Mouse (Mus musculus): Measurements from ENCODE around the gene Ndufb6.
A peak's percentile ranks its signal among the peaks of the same experiment; 100 is the strongest.

Gene Ndufb6

DNA sequence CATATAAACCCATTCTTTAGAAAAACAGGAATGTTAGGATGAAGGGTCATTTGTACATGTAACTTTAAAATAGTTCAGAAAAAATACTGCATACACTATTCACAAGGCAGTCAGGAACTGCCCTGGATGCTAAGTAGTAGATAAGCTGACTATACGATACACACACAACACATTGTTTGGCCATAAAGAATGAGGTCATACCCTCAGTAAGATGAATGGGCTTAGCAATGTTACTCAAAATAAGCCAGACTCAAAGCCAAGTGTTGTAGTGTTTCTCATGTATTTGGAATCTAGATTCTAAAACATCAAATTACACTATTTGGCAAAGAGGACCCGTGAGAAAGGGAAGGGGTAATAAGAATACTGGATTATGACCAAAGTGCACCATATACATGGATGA lies 25.5 kb downstream of the Ndufb6 start:
- DNase-seq, result no peak

DNA sequence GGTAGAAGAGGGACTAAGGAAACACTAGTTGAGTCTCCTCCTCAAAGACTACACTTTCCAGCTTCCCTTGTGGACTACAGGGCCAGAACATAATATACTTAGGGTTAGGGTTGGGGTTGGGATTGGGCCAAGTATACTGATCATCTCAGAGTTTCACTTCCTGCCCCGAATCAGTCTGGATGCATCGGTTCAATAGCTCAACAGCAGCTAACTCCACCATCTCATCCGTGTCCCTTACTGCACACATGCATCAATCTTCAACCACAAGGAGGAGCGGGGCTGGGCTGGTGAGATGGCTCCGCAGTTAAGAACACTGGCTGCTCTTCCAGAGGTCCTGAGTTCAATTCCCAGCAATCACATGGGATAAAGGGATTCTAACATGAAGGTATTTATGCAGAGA lies 28.2 kb downstream of the Ndufb6 start:
- DNase-seq, result no peak

DNA sequence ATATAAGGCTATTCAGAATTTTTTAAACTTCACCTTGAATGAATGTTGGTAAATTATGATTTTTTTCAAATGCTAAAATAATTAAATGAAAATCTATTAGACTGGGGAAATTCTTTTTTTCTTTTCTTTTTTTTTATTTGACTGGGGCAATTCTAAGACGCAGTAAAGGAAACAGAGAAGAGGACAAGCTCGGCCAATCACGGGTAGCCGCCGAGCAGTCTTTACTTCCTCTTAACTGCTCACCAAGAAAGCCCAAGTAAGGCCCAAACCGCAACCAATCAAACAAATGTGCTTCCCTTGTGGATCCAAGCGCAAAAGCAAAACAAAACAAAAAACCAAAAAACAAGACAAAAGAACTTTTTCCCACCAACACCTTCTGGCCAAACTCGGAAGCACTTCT lies 35.2 kb downstream of the Ndufb6 start:
- DNase-seq, result no peak

DNA sequence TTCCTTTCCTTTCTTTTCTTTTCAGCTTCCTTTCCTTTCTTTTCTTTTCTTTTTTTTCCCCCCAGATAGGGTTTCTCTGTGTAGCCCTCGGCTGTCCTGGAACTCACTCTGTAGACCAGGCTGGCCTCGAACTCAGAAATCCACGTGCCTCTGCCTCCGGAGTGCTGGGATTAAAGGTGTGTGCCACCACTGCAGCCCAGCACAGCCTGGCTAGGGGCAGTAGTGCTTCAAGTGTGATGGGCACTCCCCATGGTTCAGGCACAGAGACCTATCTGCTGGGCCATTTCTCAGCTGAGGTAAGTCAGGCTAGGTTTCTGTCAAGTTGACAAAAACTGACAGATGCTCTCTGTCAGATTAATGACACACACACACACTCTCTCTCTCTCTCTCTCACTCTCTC lies 36.2 kb downstream of the Ndufb6 start:
- DNase-seq, result no peak

DNA sequence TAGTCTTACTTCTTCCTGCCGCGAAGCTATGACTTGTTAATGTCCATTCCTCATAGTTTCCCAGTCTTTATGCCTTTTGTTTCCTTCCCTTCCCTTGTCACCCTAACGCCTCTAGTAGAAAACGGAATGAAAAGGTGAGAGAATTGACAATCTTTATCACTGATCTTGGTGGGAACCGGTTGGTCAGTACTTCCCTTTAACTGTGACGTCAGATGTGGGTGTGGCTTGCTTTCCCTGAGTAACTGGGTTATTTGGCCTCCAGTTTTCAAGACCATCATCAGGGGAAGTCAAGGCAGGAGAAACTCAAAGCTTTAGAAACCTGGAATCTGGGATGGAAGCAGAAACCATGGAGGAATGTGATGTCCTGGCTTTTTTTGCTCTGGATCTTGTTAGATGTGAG lies 37.3 kb downstream of the Ndufb6 start:
- no peak for DNase-seq

DNA sequence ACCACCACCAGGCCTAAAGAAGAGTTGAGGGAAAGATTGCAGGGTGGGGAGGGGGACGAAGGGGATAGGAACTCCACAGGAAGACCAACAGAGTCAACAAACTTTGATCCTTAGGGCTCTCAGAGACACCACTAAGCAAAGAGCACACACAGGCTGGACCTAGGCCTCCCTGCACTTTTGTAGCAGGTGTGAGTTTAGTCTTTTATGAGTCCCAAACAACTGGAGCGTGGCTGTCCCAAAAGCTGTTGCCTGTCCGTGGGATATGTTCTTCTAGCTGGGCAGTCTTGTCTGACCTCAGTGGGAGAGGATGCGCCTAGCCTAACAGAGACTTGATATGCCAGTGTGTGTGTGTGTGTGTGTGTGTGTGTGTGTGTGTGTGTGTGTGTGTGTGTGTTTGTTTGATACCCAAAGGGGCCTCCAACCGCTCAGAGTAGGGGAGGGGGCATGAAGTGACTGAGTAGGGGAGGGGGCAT lies 38.9 kb downstream of the Ndufb6 start:
- DNase-seq, result peak; percentile 15

DNA sequence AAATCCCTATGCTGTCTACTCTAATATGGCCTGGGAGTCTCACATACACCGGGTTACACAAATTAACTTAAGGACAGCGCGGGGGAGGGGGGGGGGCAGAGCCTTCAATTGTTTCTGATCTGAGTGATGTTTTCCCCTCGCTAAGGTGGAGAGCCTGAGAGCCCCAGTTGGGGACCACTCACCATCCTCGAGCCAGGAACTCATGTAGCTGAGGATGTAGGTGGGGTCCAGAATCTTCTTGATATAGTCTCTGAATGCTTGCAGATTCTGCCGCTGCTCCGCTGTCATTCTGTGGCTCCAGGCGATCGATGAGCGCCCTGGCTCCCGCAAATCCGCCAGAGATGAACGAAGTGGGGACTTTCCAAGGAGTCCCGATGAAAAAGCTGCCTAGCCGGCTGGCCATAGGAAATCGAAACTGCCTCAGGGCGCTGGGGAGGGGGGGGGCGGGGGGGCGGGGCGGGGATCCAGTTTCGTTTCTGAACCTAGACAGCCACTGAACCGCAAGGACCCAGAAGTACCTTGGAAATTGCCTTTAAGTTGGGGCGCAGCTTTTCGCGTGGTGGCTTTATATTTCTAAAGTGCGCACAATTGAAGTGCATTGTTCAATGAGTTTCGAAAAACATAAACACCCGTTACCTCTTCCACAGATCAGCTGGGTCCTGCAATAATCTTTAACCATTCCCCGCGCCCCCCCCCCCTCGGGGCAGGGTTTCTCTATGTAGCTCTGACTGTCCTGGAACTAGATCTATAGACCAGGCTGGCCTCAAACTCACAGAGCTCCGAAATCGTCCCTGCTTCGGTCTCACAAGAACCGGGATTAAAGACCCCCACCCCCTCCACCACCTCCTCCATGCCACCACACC lies 39.6 kb downstream of the Ndufb6 start, which contains the start of gene Ddx58:
Ddx58 (minus strand) TSS at position 420 of the 863 bp plus-strand sequence.
- peak; percentile 38 for DNase-seq

DNA sequence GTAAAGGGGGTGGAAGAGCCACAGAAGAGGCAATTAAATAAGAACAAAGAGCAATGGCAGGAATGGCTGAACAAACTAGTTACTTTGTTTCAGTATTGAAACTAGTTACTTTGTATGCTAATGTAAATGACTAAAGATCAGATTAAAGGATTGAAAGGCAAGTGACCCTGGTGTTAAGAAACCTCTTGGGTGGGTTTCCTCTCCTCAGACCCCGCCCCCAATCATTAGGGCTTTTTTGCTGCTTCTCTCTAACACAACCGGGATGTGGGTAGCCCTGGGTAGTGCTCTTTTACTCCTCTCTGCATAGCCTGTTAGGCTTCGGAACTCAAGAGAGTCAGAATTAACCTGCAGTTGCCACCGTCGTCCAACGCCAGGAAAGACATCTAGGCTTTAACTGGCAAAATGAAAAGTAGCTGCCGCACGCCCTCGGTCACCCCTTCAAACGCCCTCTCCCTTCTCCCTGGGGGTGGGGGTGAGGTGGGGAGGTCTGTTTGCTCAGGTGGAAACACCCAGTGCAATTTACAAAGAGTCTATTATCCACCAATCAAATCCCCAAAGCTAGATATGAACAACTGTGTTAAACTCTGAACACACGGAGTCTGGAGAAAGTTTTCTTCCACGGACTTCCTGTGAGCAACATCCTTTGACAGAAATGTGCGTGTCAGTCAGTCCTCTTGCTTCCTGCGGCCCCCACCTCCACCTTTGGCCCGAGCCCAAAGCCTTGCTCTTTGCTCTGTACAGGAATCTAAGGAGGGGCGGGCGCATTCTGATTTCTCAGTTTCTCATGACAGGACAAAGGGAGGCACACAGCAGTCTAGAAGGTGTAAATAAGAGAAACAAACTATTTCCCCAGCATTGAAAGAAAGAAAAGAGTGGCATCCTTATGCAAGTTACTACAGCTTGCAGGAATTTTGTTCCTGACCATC lies 40.5 kb downstream of the Ndufb6 start:
- peak; percentile 89 for DNase-seq

DNA sequence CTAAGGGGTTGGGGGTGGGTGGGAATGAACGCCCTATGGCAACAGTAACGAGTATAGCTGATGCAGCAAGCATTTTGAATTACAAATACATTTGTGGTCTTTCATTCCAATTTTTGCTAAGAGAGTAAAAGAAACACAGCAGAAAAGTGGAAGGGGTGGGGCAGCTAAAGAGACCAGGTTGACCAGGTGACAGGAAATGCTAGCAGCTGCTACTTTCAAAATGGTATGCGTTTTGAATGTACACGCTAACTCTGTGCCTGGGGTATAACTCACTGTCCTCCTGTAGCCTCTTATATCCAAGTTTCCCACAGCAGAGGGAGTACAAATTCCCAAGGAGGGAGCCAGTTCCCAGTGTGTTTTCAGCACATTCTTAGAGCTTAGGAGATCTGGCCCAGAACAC lies 42.4 kb downstream of the Ndufb6 start:
- no peak for DNase-seq

DNA sequence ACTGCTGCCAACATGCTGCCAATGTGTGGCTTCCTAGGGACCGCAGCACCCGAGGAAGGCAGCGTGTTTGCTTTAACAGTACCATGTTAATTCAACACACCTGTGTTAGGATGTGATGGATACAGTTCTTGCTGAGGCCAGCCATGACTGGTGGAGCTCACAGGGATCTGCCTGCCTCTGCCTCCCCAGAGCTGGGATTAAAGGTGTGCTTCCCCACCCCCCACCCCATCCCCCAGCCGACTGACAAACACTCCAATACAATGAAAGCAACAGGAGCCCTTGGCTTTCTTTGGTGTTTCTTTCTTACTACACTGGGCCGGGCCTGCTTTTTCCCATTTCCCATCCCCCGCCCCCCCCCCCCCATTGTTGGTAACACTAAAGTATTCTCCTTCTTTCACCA lies 45.0 kb downstream of the Ndufb6 start:
- DNase-seq, result no peak

DNA sequence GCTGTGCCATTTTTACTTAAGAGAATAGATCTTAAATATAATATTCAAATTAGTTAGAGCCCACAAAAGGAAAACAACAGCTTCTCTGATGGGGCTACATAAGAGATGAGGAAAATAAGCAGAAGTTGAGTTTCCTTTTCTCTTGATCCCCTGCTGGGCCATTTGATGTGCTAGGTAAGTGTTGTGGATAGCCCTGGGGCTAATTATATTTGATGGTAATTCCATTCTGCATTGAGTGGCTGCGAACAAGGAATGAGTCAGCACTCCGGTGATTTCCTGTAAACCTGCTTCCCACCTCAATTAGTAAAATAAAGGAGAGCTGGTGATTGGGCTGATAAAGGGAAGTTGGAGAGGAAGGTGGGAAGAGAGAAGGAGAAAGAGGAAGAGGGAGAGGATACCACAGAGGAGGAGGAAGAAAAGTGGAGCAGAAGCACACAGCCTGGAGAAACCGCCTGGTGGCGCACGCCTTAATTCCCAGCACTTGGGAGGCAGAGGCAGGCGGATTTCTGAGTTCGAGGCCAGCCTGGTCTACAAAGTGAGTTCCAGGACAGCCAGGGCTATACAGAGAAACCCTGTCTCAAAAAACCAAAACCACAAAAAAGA lies 46.1 kb downstream of the Ndufb6 start:
- DNase-seq, result no peak

DNA sequence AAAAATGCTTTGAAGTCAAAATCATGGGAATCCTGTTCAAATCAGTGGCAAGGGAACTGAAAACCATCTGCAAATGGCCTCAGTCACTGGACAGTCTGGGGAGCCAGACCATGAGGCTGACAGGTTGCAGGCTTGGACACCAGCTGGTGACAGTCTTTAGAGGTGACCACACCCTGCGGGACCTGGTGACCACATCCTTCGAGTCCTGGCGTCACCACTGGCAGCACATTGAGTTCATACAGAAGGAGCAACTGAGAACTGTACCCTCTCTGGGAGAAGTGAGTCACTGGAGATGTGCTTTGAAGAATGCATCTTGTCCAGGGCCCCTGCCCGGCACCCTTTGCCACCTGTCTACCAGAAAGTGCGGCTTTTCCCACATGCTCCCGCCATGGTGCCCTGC lies 49.5 kb downstream of the Ndufb6 start:
- no peak for DNase-seq

DNA sequence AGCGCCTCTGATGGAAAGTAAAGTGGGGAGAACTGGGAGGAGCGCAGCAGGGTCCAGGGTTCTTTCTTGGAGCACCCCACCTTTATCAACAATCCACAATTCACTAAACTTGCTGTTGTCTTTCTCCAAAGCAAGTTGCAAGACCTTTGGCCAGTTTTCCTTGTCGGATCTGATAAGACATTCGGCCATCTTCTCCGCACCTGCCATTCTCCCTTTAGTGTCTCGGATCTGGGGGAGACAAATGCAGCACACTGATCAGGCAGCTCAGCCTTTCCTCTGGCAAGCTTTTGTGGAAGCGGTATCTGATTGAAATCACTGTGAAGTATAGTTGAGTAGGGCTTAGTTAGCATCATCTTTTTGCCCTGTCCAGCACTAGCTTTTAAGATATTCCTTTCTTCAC lies 51.3 kb downstream of the Ndufb6 start:
- DNase-seq, result no peak

DNA sequence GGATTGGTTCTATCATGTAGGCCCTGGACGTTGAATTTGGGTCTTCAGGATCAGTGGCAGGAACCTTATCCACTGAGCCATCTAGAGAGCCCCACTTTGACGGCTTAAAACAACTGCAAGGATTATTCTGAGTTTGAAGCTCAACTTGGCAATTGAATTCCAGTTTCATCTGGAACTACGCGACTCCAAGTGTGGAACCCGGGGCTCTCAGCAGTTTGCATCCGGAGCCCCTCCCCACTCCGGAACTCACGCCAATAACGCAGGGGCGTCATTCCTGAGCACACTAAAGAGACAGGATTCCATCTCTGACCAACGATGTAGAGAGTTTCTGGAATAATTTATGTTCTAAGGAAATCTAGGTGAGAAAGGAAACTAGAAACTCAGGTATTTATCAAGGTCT lies 52.1 kb downstream of the Ndufb6 start:
- DNase-seq, result no peak

DNA sequence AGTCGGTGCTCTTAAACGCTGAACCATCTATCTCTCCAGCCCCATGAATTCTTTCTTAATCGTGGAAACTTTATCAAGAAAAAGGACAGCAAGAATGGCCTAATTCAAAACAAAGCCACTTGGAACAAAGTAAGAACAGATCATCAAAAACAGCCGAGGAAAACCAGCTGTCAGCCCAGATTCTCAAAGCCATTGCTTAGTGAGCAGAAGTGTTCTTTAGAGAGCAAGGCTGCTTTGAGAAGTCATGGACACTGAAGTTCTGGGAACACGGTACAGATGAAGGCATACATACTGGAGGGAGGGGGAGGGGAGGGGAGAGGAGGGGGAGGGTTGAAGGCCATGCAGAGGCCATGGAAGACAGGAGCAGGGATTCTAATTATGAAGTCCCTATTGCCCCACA lies 53.1 kb downstream of the Ndufb6 start:
- no peak for DNase-seq

DNA sequence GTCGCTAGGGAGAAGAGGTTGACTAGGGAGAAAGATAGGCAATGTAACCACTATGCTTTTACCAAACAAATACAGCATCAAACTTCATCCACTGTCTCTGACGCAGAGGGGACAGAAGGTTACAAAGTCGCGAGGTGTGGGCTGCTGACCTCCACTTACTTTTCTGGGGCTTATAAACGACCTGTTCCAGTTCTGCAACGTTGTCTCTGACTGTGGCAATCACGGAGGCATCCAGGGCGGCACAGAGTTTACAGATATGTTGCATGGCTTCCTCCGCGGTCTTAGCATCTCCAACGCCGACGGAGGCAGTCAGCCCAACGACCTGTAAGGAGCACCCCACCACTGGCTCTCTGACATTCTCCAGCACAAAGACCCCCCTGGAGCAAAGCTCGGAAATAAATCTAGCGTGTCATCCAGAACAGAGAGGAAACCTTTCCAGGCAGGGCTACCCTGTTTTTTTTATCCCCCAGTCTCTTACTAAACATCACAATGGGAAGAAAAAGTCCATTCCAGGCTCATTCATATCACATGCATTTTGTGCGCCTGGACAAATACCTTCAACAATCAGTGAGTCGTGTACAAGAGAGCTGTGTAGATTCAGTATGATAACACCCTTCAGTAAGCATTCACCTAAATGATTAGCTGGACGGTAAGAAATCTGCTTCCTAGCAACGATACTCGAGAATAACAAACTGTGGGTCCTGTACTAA lies 57.2 kb downstream of the Ndufb6 start:
- DNase-seq, result no peak

DNA sequence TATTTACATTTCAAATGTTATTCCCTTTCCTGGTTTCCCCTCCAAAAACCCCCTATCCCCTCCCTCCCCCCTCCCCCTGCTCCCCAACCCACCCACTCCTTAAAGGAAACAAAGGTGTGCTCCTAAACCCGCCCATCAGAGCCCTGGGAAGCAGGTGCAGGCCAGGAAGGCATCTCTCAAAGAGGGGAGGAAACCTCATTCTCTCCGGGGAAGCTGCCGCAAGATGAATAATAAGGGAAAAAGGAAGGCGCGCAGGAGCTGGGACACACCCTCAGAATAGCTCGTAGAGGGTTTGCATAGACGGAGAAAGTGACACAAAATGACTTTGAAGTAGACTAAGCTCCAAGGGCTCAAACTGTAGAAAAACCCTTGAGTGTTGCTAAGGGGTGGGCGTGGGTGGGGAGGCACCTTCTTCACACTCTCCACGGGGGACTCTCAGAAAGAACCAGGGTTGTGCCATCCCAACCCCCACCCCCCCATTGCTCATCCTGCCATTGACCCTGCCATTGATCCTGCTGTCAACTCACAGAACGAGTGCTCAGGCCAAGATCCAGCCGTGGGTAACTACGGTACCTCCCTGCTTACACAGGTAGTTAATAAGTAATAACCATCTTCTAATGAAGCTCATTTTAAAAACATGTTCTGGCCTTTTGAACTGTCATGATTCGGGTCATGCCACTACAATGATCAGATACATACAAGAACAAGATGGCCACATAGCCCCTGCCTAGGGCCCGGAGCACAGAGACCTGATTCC lies 58.0 kb downstream of the Ndufb6 start:
- peak; percentile 57 for DNase-seq

Measured in kidney, adult 9 months (tissue).